Mouse (Mus musculus) heart, embryonic 15.5 days (tissue): Measurements from ENCODE around the gene Fbf1. TPM values are rescaled to one million over a fixed set of nuclear protein-coding genes. Genes with fewer than 3 reads are reported as not detected.

ENCODE experiments used
- ATAC-seq: fragments of 200-750 bp; cut with Nextera tagmentation; replicated peaks from 2 replicates; pipeline ENCODE4 v1.8.0; 2017; ENCODE audit warnings: low read depth, moderate TSS enrichment; ENCODE audit not compliant: insufficient number of reproducible peaks, insufficient read depth, low FRiP score
- H3K27ac ChIP-seq: fragments of 300-500 bp; sonication (generic); 2 replicates; pipeline ENCODE4 v1.5.1; 2015; ENCODE audit warnings: mild to moderate bottlenecking, inconsistent platforms
- H3K27me3 ChIP-seq: fragments of 300-500 bp; sonication (generic); 2 replicates; pipeline ENCODE4 v1.6.1; 2015; ENCODE audit warnings: inconsistent platforms
- H3K36me3 ChIP-seq: fragments of 300-500 bp; sonication (generic); 2 replicates; pipeline ENCODE4 v1.6.1; 2015; ENCODE audit warnings: mild to moderate bottlenecking, inconsistent platforms
- H3K4me1 ChIP-seq: fragments of 300-500 bp; sonication (generic); replicated peaks from 2 replicates; pipeline ENCODE4 v1.6.1; 2015; ENCODE audit warnings: inconsistent platforms
- H3K4me2 ChIP-seq: fragments of 300-500 bp; sonication (generic); 2 replicates; pipeline ENCODE4 v1.6.1; 2015; ENCODE audit warnings: inconsistent platforms, mild to moderate bottlenecking, moderate library complexity
- H3K4me3 ChIP-seq: fragments of 300-500 bp; sonication (generic); 2 replicates; pipeline ENCODE4 v1.5.1; 2015; ENCODE audit warnings: mild to moderate bottlenecking, inconsistent platforms
- H3K9ac ChIP-seq: fragments of 300-500 bp; sonication (generic); 2 replicates; pipeline ENCODE4 v1.6.1; 2015; ENCODE audit warnings: mild to moderate bottlenecking, inconsistent platforms
- H3K9me3 ChIP-seq: fragments of 300-500 bp; sonication (generic); replicated peaks from 2 replicates; pipeline ENCODE4 v1.6.1; 2016; ENCODE audit warnings: inconsistent platforms
- WGBS: fragments of 180-500 bp; shearing (Covaris S2); methylation state at CpG from one replicate; pipeline ENCODE4 v1.1.7; 2015; ENCODE audit warnings: mixed read lengths; 5-methylcytosine and 5-hydroxymethylcytosine counted together
- polyA plus RNA-seq: library from polyadenylated mRNA; unstranded; fragments of >200 nt; fragmentation: Nextera tagmentation; extraction: Ambion mirVana; gene quantifications from 2 replicates; pipeline ENCODE4 v1.2.1, GENCODE M21; 2015

Fbf1 gene
- polyA plus RNA-seq, 1 experiment from 2014 or later: 19.8 TPM

DNA sequence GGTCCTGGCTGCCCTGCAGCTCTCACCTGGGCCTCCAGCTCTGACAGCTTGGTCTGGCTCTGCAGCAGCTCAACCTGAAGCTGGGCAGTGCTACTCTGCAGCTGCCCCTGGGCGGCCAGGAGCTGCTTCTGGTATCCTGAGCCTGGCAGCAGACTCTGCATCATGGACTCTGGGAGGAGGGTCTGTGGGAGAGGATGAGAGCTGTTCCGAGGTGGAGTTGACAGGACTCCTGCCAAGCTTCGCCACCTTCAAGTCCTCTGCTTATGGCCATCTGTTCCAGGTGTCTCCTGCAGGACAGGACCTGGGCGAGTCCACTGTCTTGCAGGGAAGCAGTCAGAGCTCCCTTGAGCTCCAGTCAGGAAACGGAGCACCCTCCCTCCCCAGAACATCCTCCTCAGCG is 18.6 kb downstream of the Fbf1 start:
- H3K4me3 ChIP-seq: no peak overlapping the region
- 77% methylated on average over 6 of the region's 6 CpGs for WGBS
- no peaks in the 10 kb centered on the region for H3K9me3 ChIP-seq
- peaks cover 4% of the 10 kb centered on the region; the same call in 1 of the 2 replicates for H3K4me1 ChIP-seq
- H3K4me2 ChIP-seq: no peak overlapping the region
- H3K27me3 ChIP-seq: no peaks in the 10 kb centered on the region
- no peak overlapping the region for H3K27ac ChIP-seq
- ATAC-seq: no peak
- no peak overlapping the region for H3K9ac ChIP-seq
- H3K36me3 ChIP-seq: peaks cover 70% of the 10 kb centered on the region

GRCm38 (mm10) chr11:116148761-116149221 is 19.2 kb downstream of the Fbf1 start:
- Histone ChIP-seq H3K4me2 (no peak overlapping the region), H3K9ac (no peak overlapping the region), H3K27ac (no peak overlapping the region), H3K4me3 (no peak overlapping the region), H3K27me3 (no peaks in the 10 kb centered on the region), H3K9me3 (no peaks in the 10 kb centered on the region), H3K36me3 (peaks cover 71% of the 10 kb centered on the region), H3K4me1 (peaks cover 4% of the 10 kb centered on the region; the same call in 1 of the 2 replicates)
- no peak for ATAC-seq
- 42% methylated on average over 20 of the region's 20 CpGs for WGBS

GRCm38 (mm10) chr11:116146294-116146985 is 21.5 kb downstream of the Fbf1 start:
- H3K4me3 ChIP-seq: no peak overlapping the region
- no peaks in the 10 kb centered on the region for H3K4me1 ChIP-seq
- no peaks in the 10 kb centered on the region for H3K9me3 ChIP-seq
- H3K4me2 ChIP-seq: no peak overlapping the region
- WGBS: 76% methylated on average over 25 of the region's 25 CpGs
- H3K27ac ChIP-seq: no peak overlapping the region
- H3K36me3 ChIP-seq: peaks cover 62% of the 10 kb centered on the region
- H3K27me3 ChIP-seq: no peaks in the 10 kb centered on the region
- ATAC-seq: no peak
- H3K9ac ChIP-seq: no peak overlapping the region

DNA sequence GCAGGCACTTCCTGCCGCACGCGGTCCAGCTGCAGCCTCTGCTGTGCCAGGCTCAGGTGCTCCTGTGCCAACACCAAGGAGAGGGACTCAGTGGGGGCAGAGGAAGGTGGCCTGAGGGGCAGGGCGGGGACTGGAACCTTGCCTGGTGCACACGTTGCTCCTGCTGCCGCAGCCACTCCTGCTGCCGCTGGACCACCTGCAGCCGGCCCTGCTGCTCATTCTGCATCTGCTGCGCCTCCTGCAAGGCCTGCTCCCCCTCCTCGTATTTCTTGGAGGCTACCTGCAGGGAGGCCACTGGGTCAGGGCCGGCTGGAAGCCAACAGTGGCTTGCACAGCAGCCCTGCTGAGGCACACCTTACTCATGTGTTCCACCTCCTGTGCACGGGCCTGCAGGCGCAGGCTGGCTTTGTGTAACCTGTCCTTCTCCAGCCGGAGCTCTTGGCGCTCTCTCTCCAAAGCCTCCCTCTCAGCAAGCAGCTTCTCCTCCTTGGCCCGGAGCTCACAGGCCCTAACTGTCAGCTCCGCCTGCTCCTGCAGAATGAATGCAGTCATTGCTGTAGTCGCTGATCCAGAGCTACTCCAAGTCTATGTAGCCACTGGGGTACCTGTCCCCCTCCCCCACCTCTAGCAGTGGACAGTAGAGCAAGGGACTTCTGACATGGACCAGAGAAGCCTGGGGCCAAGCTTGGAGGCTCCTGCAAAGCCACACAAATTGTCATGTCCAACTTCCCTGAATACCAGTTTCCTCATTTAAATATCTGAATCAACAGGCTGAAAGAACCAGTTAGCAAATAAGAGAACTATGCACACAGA is 22.3 kb downstream of the Fbf1 start:
- no peak overlapping the region for H3K27ac ChIP-seq
- no peak for ATAC-seq
- WGBS: 73% methylated on average over 18 of the region's 18 CpGs
- no peak overlapping the region for H3K4me3 ChIP-seq
- no peaks in the 10 kb centered on the region for H3K9me3 ChIP-seq
- H3K9ac ChIP-seq: no peak overlapping the region
- H3K4me1 ChIP-seq: no peaks in the 10 kb centered on the region
- no peak overlapping the region for H3K4me2 ChIP-seq
- H3K36me3 ChIP-seq: peaks cover 54% of the 10 kb centered on the region
- H3K27me3 ChIP-seq: no peaks in the 10 kb centered on the region

DNA sequence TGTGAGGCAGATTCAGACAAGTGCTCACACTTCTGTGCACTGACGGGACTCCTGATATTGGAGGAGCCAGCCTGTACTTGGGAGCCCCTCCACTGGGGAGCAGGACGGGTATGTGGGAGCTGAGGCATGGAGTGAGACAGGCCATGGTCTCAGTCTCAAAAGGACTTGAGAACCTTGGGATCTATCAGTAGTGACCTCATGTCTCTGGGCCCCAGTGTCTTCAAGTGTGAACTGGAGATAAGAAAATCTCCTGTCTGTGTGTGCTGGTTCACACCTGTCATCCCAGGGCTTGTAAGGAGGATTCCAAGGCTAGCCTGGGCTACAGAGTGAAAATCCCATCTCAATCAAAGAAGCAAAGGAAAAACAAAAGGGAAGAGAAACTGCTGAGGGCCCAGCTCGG is 24.5 kb downstream of the Fbf1 start:
- ATAC-seq: no peak
- Histone ChIP-seq H3K4me1 (peaks cover 4% of the 10 kb centered on the region), H3K27me3 (no peaks in the 10 kb centered on the region), H3K9me3 (no peaks in the 10 kb centered on the region), H3K9ac (no peak overlapping the region), H3K4me3 (no peak overlapping the region), H3K36me3 (peaks cover 47% of the 10 kb centered on the region), H3K4me2 (no peak overlapping the region), H3K27ac (no peak overlapping the region)
- 81% methylated on average over 3 of the region's 3 CpGs for WGBS

GRCm38 (mm10) chr11:116142211-116142991 is 25.6 kb downstream of the Fbf1 start:
- Histone ChIP-seq H3K4me2 (no peak overlapping the region), H3K27ac (no peak overlapping the region)
- WGBS: 59% methylated on average over 10 of the region's 10 CpGs

DNA sequence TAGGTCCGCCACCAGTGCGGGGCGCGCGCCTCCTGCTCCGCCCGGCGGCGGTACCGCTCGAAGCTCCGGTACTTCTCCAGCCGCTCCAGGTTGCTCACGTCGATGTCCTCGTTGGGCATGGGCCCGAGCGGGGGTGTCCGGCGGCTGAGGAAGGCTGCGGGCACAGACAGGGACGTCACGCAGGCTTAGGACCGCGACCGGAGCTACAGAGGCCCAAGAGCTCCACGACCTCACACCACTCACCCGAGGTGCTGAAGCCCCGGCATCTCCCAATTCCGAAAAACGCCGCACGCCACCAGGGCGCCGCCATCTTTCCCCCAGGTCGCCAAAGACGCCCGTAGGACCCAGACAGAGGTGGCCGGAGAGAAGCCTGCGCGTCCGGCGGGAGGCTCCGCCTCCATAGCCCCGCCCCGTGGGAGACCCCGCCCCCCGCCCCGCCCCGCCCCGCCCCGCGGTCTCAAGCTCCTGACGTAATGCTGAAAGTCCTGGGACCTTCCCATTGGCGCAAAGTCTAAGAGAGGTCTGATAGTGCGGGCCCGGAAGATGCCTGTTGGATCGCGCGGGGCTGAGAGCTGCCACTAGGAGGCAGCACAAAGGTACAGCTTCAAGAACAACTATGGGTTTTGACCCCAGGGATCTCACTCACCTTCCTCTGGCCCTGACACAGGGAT is 29.4 kb downstream of the Fbf1 start, which contains the start of gene Mrpl38:
Mrpl38 (minus strand) TSS at position 401 of the 671 bp plus-strand sequence.
- WGBS: under 1% methylated on average over 60 of the region's 60 CpGs
- H3K9me3 ChIP-seq: no peaks in the 10 kb centered on the region
- H3K27me3 ChIP-seq: no peaks in the 10 kb centered on the region
- peak within 1 kb of the TSS; percentile 79 for H3K27ac ChIP-seq
- H3K4me3 ChIP-seq: peak within 1 kb of the TSS; percentile 93
- peak within 1 kb of the TSS; percentile 71 for H3K4me2 ChIP-seq
- peaks cover 11% of the 10 kb centered on the region for H3K4me1 ChIP-seq
- peaks cover 29% of the 10 kb centered on the region for H3K36me3 ChIP-seq
- H3K9ac ChIP-seq: peak within 1 kb of the TSS; percentile 83
- peak; percentile 96 for ATAC-seq

More at GRCm38 (mm10) chr11:116142211-116142991, 25.6 kb downstream of the Fbf1 start:
- peaks cover 11% of the 10 kb centered on the region for H3K4me1 ChIP-seq
- no peak overlapping the region for H3K4me3 ChIP-seq
- H3K9ac ChIP-seq: no peak overlapping the region
- ATAC-seq: no peak
- peaks cover 40% of the 10 kb centered on the region for H3K36me3 ChIP-seq
- no peaks in the 10 kb centered on the region for H3K9me3 ChIP-seq
- no peaks in the 10 kb centered on the region for H3K27me3 ChIP-seq

- H3K4me2 ChIP-seq: peak overlapping the region; percentile 71
- no peak for ATAC-seq
Observed at GRCm38 (mm10) chr11:116138096-116138467, 29.9 kb downstream of the Fbf1 start.

DNA sequence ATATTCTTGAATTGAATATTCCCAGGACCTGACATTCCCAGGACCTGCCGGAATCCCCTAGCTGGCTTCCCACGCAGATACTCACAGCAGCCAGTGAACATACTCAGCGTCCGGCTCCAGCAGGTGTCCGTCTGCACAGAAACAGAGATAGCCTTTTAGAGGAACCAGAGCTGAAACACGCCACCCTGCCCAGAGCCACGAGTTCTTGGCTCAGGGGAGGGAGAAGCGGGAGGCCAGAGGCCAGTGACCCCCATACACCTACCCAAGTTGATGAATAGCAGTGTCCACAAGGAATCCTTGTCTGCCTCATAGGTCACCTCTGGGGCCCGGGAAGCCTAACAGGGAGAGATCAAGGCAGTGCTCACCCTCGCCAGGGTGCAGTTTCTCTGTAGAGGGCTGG is 33.8 kb downstream of the Fbf1 start:
- Histone ChIP-seq H3K27ac (no peak overlapping the region), H3K4me3 (no peak overlapping the region), H3K36me3 (peaks cover 36% of the 10 kb centered on the region; the same call in 1 of the 2 replicates), H3K27me3 (no peaks in the 10 kb centered on the region), H3K4me2 (no peak overlapping the region), H3K9ac (no peak overlapping the region), H3K4me1 (peaks cover 41% of the 10 kb centered on the region), H3K9me3 (no peaks in the 10 kb centered on the region)
- ATAC-seq: no peak
- 76% methylated on average over 10 of the region's 10 CpGs for WGBS

More at GRCm38 (mm10) chr11:116138096-116138467, 29.9 kb downstream of the Fbf1 start:
- peaks cover 11% of the 10 kb centered on the region for H3K4me1 ChIP-seq
- WGBS: 1% methylated on average over 20 of the region's 20 CpGs
- peak overlapping the region; percentile 83 for H3K9ac ChIP-seq
- H3K27ac ChIP-seq: peak overlapping the region; percentile 79
- peaks cover 30% of the 10 kb centered on the region for H3K36me3 ChIP-seq
- H3K27me3 ChIP-seq: no peaks in the 10 kb centered on the region
- H3K9me3 ChIP-seq: no peaks in the 10 kb centered on the region
- peak overlapping the region; percentile 93 for H3K4me3 ChIP-seq

- whole genome bisulfite sequencing: 73% methylated on average over 5 of the region's 5 CpGs
- Histone ChIP-seq H3K27me3 (no peaks in the 10 kb centered on the region), H3K9me3 (no peaks in the 10 kb centered on the region), H3K36me3 (peaks cover 36% of the 10 kb centered on the region; the same call in 1 of the 2 replicates), H3K4me2 (no peak overlapping the region), H3K4me1 (peaks cover 40% of the 10 kb centered on the region), H3K4me3 (no peak overlapping the region), H3K9ac (no peak overlapping the region), H3K27ac (no peak overlapping the region)
- no peak for ATAC-seq
Observed at GRCm38 (mm10) chr11:116133497-116133896, 34.5 kb downstream of the Fbf1 start.
